Mouse (Mus musculus): ENCODE data around the gene Rwdd3. TPM values are rescaled to one million over a fixed set of nuclear protein-coding genes. Genes with fewer than 3 reads are reported as not detected.

The Rwdd3 gene
- polyA plus RNA-seq, 1 experiment from 2014 or later: 6.6 TPM

DNA sequence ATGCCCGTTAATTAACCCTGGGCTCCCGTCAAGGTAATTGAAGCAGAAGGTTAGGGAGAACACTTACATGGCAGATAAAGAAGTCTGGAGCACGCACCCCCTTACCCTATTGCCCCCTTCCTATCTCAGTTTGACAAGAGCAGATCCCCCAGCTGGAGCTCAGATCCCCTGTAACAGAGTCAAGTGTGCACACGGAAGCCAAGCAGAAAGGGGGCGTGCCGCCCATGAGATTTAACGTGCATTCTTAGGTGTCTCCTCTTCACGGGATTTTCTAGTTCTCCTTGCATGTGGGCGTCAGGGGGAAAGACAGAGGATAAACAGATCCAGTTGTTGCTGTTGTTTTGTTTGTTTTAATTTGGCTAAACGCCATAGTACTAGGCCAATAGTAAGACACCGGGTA lies 37.6 kb downstream of the Rwdd3 start:
- H3K9ac ChIP-seq: no peak overlapping the region
- no peak for DNase-seq (ENCODE audit: low spot score)
- no peak overlapping the region for H3K27ac ChIP-seq
- WGBS: 77% methylated on average over 11 of the region's 11 CpGs
- no peaks in the 10 kb centered on the region for H3K27me3 ChIP-seq (ENCODE audit: control insufficient read depth, insufficient read depth, low read length)
- H3K4me1 ChIP-seq (replicated peaks; ENCODE audit: control insufficient read depth, insufficient read depth, low read length): 0 out of 2 replicates have a peak, but pooled peaks cover 4% of the 10 kb centered on the region
- H3K4me3 ChIP-seq (replicated peaks; ENCODE audit: low read length): no peak overlapping the region
- H3K36me3 ChIP-seq (replicated peaks; ENCODE audit: control insufficient read depth, insufficient read depth): no peaks in the 10 kb centered on the region
- no peak overlapping the region for H3K4me2 ChIP-seq (replicated peaks)
- ATAC-seq (ENCODE audit: low FRiP score): no peak
- no peaks in the 10 kb centered on the region for H3K9me3 ChIP-seq (ENCODE audit: control insufficient read depth, low read length)

DNA sequence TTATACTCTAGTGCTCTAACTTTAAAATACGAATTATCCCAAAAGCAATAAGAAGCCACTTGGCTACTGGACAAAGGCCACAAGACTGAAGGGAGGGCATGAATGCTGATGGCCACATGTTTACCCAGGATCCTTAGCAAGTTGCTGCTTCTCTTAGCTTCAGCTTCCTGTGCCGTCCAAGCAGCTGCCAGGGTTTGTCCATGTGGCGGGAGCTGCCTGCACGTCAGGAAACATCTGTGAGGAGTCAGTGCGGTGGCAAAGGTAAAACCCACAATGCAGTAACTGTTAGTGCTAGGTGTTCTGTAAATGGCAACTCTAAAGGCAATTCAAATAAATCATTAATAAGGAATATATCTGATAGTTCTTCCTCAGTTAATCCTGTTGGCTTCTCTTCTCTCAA lies 38.5 kb downstream of the Rwdd3 start:
- DNase-seq (ENCODE audit: low spot score) (no peak), ATAC-seq (ENCODE audit: low FRiP score) (no peak)
- no peak overlapping the region for H3K4me2 ChIP-seq (replicated peaks)
- H3K27me3 ChIP-seq (ENCODE audit: control insufficient read depth, insufficient read depth, low read length): no peaks in the 10 kb centered on the region
- no peaks in the 10 kb centered on the region for H3K9me3 ChIP-seq (ENCODE audit: control insufficient read depth, low read length)
- H3K27ac ChIP-seq: no peak overlapping the region
- H3K36me3 ChIP-seq (replicated peaks; ENCODE audit: control insufficient read depth, insufficient read depth): no peaks in the 10 kb centered on the region
- no peak overlapping the region for H3K4me3 ChIP-seq (replicated peaks; ENCODE audit: low read length)
- H3K9ac ChIP-seq: no peak overlapping the region
- H3K4me1 ChIP-seq (replicated peaks; ENCODE audit: control insufficient read depth, insufficient read depth, low read length): 0 out of 2 replicates have a peak, but pooled peaks cover 4% of the 10 kb centered on the region
- 97% methylated on average over 5 of the region's 5 CpGs for WGBS

DNA sequence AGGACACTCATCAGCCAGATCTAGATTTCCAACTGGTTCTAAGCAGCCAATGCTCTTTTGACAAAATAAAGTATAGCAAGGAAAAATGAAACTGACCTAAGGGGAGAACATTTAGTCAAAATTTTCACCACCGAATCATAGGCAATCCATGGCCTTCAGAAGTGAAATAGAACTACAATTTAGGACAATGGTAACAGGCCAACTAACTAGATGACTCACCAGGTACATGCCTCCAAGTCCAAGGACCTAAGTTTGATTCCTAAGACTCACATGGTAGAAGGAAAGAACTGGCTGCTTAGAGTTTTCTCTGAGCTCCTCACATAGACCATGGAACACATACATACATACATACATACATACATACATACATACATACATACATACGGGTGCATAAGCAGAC lies 44.3 kb downstream of the Rwdd3 start:
- Histone ChIP-seq H3K36me3 (replicated peaks; ENCODE audit: control insufficient read depth, insufficient read depth) (no peaks in the 10 kb centered on the region), H3K27ac (no peak overlapping the region), H3K4me2 (replicated peaks) (no peak overlapping the region), H3K4me3 (replicated peaks; ENCODE audit: low read length) (no peak overlapping the region), H3K9me3 (ENCODE audit: control insufficient read depth, low read length) (no peaks in the 10 kb centered on the region), H3K9ac (no peak overlapping the region), H3K4me1 (replicated peaks; ENCODE audit: control insufficient read depth, insufficient read depth, low read length) (no peaks in the 10 kb centered on the region), H3K27me3 (ENCODE audit: control insufficient read depth, insufficient read depth, low read length) (no peaks in the 10 kb centered on the region)
- WGBS: 91% methylated on average over 2 of the region's 2 CpGs
- no peak for ATAC-seq (ENCODE audit: low FRiP score)
- DNase-seq (ENCODE audit: low spot score): no peak

DNA sequence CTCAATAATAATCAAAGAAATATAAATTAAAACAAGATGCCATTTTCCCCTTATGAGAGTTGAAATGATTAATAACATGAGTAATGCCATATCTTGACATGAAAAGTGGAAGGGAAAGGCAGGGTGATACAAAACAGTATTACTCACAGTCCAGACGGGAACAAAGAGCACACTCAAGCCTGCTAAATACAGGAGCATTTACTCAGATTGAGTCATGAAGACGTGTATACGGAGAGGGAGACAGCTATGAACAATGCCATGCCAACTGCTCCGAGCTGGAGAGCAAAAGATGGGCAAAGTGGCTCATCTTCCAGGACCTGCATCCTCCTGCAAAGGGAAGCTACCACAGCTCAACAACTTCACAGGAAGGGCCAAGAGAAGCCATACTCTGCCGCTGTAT lies 45.0 kb downstream of the Rwdd3 start:
- Histone ChIP-seq H3K4me1 (replicated peaks; ENCODE audit: control insufficient read depth, insufficient read depth, low read length) (no peaks in the 10 kb centered on the region), H3K27me3 (ENCODE audit: control insufficient read depth, insufficient read depth, low read length) (no peaks in the 10 kb centered on the region), H3K9ac (no peak overlapping the region), H3K4me3 (replicated peaks; ENCODE audit: low read length) (no peak overlapping the region), H3K27ac (no peak overlapping the region), H3K36me3 (replicated peaks; ENCODE audit: control insufficient read depth, insufficient read depth) (no peaks in the 10 kb centered on the region), H3K9me3 (ENCODE audit: control insufficient read depth, low read length) (no peaks in the 10 kb centered on the region), H3K4me2 (replicated peaks) (no peak overlapping the region)
- 80% methylated on average over 5 of the region's 5 CpGs for WGBS
- DNase-seq (ENCODE audit: low spot score) (no peak), ATAC-seq (ENCODE audit: low FRiP score) (no peak)

DNA sequence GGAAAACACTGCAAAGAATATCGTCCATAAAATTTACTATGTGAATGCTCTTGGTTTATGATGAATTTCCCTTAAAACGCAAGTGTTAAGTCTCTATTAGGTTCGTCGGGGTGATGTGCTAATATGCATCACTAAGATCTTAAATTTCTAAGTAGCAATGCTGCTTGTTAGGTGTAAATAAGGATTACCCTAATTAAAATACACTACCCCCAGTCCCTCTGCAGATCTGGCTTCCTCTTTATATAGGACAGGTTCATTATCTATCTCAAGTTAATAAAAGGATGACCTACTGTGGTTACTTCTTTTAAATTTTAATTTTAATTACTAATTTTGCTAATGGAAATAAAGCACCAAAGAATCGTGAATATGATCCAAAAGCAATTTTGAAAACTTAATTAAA lies 50.4 kb downstream of the Rwdd3 start:
- no peaks in the 10 kb centered on the region for H3K9me3 ChIP-seq (ENCODE audit: control insufficient read depth, low read length)
- DNase-seq (ENCODE audit: low spot score) (no peak), ATAC-seq (ENCODE audit: low FRiP score) (no peak)
- no peaks in the 10 kb centered on the region for H3K36me3 ChIP-seq (replicated peaks; ENCODE audit: control insufficient read depth, insufficient read depth)
- no peak overlapping the region for H3K9ac ChIP-seq
- H3K27ac ChIP-seq: no peak overlapping the region
- H3K4me1 ChIP-seq (replicated peaks; ENCODE audit: control insufficient read depth, insufficient read depth, low read length): peaks cover 5% of the 10 kb centered on the region; the same call in 1 of the 2 replicates
- H3K4me3 ChIP-seq (replicated peaks; ENCODE audit: low read length): no peak overlapping the region
- 77% methylated on average over 5 of the region's 5 CpGs for WGBS
- no peaks in the 10 kb centered on the region for H3K27me3 ChIP-seq (ENCODE audit: control insufficient read depth, insufficient read depth, low read length)
- H3K4me2 ChIP-seq (replicated peaks): no peak overlapping the region

DNA sequence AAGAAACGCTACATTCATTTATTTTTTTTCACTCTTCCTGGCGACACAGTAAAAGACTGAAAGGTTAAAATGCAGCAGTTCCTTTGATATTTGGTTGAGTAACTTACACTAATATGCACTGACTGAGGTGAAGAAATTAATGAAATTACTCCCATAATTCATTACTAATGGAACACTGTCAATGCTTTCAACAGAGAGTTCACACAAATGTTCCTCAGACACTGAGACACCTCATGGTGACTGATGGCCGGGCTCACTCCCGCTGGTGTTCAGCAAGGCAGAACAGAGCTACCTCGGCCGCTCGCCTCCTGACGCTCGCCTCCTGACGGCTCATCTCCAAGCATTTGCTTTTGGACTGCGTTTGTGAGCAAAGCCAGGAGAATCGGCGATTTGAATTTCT lies 54.9 kb downstream of the Rwdd3 start:
- Histone ChIP-seq H3K4me1 (replicated peaks; ENCODE audit: control insufficient read depth, insufficient read depth, low read length) (peaks cover 7% of the 10 kb centered on the region; the same call in 1 of the 2 replicates), H3K9me3 (ENCODE audit: control insufficient read depth, low read length) (no peaks in the 10 kb centered on the region), H3K27me3 (ENCODE audit: control insufficient read depth, insufficient read depth, low read length) (no peaks in the 10 kb centered on the region), H3K4me3 (replicated peaks; ENCODE audit: low read length) (no peak overlapping the region), H3K36me3 (replicated peaks; ENCODE audit: control insufficient read depth, insufficient read depth) (no peaks in the 10 kb centered on the region), H3K27ac (no peak overlapping the region), H3K9ac (no peak overlapping the region), H3K4me2 (replicated peaks) (0 out of 2 replicates have a peak overlapping the region, but pooled peaks have one; percentile 29)
- DNase-seq (ENCODE audit: low spot score): no peak
- no peak for ATAC-seq (ENCODE audit: low FRiP score)
- 55% methylated on average over 13 of the region's 13 CpGs for WGBS

DNA sequence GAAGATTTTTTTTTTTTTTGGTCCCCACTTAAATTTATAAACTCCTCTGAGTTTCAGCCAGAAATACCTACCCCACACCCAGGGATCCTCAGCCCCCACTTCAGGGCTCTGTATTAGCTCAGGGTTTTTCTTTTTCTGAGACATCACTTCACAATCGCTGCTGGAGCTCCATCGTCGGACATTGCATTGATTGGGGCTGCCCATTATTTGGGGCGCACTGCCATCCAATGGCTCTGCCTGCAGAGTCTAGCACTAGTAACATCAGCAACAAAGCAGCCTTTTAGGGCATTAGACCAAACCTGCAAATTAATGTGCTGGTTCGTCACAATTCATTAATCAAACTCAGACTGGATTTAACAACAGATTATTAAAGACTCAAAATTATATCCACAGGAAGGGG lies 55.4 kb downstream of the Rwdd3 start:
- H3K4me2 ChIP-seq (replicated peaks): no peak overlapping the region
- ATAC-seq (ENCODE audit: low FRiP score) (no peak), DNase-seq (ENCODE audit: low spot score) (no peak)
- H3K9ac ChIP-seq: no peak overlapping the region
- 53% methylated on average over 5 of the region's 5 CpGs for WGBS
- no peaks in the 10 kb centered on the region for H3K36me3 ChIP-seq (replicated peaks; ENCODE audit: control insufficient read depth, insufficient read depth)
- no peaks in the 10 kb centered on the region for H3K27me3 ChIP-seq (ENCODE audit: control insufficient read depth, insufficient read depth, low read length)
- no peaks in the 10 kb centered on the region for H3K9me3 ChIP-seq (ENCODE audit: control insufficient read depth, low read length)
- peaks cover 7% of the 10 kb centered on the region; the same call in 1 of the 2 replicates for H3K4me1 ChIP-seq (replicated peaks; ENCODE audit: control insufficient read depth, insufficient read depth, low read length)
- H3K27ac ChIP-seq: no peak overlapping the region; the same call in 1 of the 2 replicates
- H3K4me3 ChIP-seq (replicated peaks; ENCODE audit: low read length): no peak overlapping the region

DNA sequence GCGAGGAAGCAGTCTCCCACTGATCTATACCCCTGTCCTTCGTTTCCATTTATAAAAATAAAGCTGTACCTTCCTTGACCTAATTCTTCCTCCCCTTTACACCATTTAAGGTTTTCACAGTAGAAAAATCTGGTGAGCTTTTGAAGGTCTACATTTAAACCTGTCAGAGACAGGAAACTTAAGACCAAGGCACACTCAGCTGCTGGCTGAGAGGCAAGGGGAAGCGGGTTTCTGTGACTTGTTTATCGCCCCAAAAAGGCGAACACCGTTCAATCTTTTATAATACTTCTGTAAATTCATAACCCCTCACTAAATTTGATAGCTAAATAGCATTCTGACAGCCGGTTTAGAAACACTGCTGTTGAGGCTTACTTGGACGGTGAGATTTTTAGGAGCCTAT lies 60.4 kb downstream of the Rwdd3 start:
- ATAC-seq (ENCODE audit: low FRiP score) (no peak), DNase-seq (ENCODE audit: low spot score) (no peak)
- peaks cover 2% of the 10 kb centered on the region; the same call in 1 of the 2 replicates for H3K4me1 ChIP-seq (replicated peaks; ENCODE audit: control insufficient read depth, insufficient read depth, low read length)
- no peaks in the 10 kb centered on the region for H3K9me3 ChIP-seq (ENCODE audit: control insufficient read depth, low read length)
- no peak overlapping the region for H3K4me2 ChIP-seq (replicated peaks)
- H3K27me3 ChIP-seq (ENCODE audit: control insufficient read depth, insufficient read depth, low read length): no peaks in the 10 kb centered on the region
- no peak overlapping the region for H3K4me3 ChIP-seq (replicated peaks; ENCODE audit: low read length)
- 90% methylated on average over 8 of the region's 8 CpGs for WGBS
- no peak overlapping the region for H3K27ac ChIP-seq
- no peak overlapping the region for H3K9ac ChIP-seq
- no peaks in the 10 kb centered on the region for H3K36me3 ChIP-seq (replicated peaks; ENCODE audit: control insufficient read depth, insufficient read depth)

DNA sequence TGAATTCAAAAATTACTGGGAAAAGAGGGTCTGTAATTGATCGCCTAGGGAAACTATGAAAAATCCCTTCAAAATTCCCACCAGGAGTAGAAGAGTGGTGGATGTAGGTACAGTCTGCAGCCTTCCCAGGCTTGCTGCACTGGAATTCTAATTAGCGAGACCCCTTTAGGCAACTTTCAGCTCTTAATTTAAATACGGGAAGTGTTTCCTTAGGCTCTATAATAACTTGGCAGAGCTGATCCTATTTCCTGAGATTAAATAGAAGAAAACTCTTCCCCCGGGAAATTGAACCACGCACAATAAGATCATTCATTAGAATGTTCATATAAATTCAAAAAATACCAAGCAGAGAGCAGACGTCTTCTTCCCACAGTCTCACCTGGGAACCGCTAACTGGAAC lies 61.1 kb downstream of the Rwdd3 start:
- H3K27ac ChIP-seq: no peak overlapping the region
- ATAC-seq (ENCODE audit: low FRiP score): no peak; the same call in 1 of the 2 replicates
- no peaks in the 10 kb centered on the region for H3K27me3 ChIP-seq (ENCODE audit: control insufficient read depth, insufficient read depth, low read length)
- H3K4me1 ChIP-seq (replicated peaks; ENCODE audit: control insufficient read depth, insufficient read depth, low read length): no peaks in the 10 kb centered on the region; the same call in 1 of the 2 replicates
- H3K4me3 ChIP-seq (replicated peaks; ENCODE audit: low read length): no peak overlapping the region
- no peak overlapping the region for H3K4me2 ChIP-seq (replicated peaks)
- H3K36me3 ChIP-seq (replicated peaks; ENCODE audit: control insufficient read depth, insufficient read depth): no peaks in the 10 kb centered on the region
- WGBS: 60% methylated on average over 7 of the region's 7 CpGs
- peak; percentile 43 for DNase-seq (ENCODE audit: low spot score)
- no peak overlapping the region for H3K9ac ChIP-seq
- no peaks in the 10 kb centered on the region for H3K9me3 ChIP-seq (ENCODE audit: control insufficient read depth, low read length)

DNA sequence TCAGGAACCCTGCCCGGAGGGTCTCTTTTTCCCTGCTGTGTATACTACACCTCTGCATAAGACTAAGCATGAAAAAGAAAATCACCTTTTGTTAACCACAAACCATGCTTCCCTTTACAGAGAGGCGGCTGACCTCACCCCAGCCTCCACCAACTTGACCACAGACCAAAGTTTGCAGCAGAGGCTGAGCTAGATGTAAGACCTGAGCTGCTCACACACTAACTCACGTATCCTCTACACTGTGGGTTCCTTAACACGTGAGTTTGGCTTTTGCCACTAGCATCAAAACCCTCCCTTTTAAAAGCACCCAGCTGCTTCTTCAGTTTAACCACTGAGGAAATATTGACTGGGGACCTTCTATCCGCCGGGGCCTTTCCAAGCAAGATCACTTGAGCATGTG lies 64.0 kb downstream of the Rwdd3 start:
- H3K36me3 ChIP-seq (replicated peaks; ENCODE audit: control insufficient read depth, insufficient read depth): no peaks in the 10 kb centered on the region
- H3K9ac ChIP-seq: no peak overlapping the region
- H3K9me3 ChIP-seq (ENCODE audit: control insufficient read depth, low read length): no peaks in the 10 kb centered on the region
- DNase-seq (ENCODE audit: low spot score) (no peak), ATAC-seq (ENCODE audit: low FRiP score) (no peak)
- H3K27me3 ChIP-seq (ENCODE audit: control insufficient read depth, insufficient read depth, low read length): no peaks in the 10 kb centered on the region
- no peak overlapping the region for H3K4me2 ChIP-seq (replicated peaks)
- 85% methylated on average over 6 of the region's 6 CpGs for WGBS
- no peak overlapping the region for H3K4me3 ChIP-seq (replicated peaks; ENCODE audit: low read length)
- no peak overlapping the region for H3K27ac ChIP-seq
- 0 out of 2 replicates have a peak, but pooled peaks cover 4% of the 10 kb centered on the region for H3K4me1 ChIP-seq (replicated peaks; ENCODE audit: control insufficient read depth, insufficient read depth, low read length)
